Mouse (Mus musculus) inflammation-experienced regulatory T-cells, adult 6 months (primary cell): ENCODE data around the gene Esrra. TPM values are rescaled to one million over a fixed set of nuclear protein-coding genes. Genes with fewer than 3 reads are reported as not detected.

Experiments
- ATAC-seq: one replicate; pipeline ENCODE4 v1.8.0; 2017
- polyA plus RNA-seq, 3 experiments: library from polyadenylated mRNA; unstranded; fragments of 100-300 nt; shearing (Covaris generic); gene quantifications; one replicate each; pipeline ENCODE4 v1.2.1; 2017

Esrra gene
- polyA plus RNA-seq = 1 to 10 TPM; 2.3 to 4.4 (median 4.2) TPM

DNA sequence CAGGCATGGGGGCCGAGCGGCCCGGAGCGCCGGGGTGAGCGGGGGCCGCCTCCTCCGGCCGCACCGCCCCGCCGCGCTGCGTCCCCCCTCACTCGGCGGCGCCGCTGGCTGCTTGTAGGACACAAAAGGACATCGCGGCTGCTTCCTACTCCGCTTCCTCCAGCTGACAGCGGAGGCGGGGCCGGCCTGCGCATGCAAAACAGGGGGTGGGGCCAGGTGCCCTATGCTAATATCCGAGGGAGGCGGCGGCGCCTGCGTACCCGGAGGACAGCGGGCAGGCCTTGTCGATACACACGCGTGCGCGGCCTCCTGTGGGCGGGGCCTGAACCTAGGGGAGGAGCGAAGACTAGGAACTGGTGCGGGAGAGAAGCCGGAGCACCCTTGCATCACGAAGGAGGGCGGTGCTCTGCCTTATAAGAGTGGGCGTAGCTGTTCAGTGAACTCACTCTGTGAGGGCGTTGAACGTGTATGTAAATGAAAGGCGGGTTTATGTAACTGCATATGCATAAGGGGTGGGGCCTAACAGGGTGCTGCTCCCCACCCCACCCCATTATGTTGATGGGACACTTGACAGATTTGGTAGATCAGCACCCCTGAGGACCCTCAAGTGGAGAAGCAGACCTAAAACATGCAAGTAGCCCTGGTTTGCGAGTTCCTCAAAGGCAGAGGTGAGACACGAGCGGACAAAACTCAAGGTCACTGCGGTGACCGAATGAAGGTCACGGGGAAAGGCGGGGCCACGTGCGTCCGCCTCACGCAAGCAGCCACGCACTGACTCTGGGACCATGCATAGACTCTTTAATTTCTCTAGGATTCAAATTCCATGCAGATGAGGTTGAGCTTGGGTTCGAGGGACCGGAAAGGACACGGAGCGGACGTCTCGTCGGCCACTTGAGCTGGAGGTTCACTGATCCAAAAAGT lies at the start of gene Esrra:
Gene Esrra (minus strand): TSS at position 167 of the 921 bp plus-strand sequence.
- ATAC-seq = peak; percentile 94

DNA sequence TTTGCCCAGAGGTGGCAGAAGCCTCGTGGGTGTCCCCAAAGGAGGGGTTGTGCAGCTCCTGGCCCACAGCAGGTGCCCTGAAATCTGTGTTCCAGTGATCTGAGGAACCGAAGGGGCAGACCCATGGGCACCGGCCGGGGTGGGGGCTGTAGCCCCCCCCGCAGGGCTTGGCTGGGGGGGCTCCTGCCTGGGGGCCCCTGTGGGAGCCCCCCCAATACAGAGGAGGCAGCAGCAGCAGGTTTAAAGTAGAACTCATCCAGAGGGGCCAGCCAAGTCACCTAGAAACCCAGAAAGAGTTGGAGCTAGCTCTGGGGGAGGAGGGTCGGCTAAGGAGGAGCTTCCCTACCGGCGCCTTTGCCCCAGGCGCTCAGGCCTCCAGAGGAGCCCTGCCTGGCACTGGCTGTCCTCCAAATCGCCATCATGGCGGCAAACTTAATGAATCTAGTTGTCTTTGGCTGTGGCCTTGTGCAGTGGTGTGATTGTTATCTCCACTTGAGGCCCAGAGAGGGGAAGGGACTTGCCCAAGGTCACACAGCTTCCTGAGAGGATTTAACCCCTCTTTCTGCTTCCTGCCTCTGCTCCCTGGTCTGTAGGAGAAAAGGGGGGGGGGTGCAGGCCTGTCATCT lies 49.0 kb upstream of the Esrra start:
- no peak for ATAC-seq

DNA sequence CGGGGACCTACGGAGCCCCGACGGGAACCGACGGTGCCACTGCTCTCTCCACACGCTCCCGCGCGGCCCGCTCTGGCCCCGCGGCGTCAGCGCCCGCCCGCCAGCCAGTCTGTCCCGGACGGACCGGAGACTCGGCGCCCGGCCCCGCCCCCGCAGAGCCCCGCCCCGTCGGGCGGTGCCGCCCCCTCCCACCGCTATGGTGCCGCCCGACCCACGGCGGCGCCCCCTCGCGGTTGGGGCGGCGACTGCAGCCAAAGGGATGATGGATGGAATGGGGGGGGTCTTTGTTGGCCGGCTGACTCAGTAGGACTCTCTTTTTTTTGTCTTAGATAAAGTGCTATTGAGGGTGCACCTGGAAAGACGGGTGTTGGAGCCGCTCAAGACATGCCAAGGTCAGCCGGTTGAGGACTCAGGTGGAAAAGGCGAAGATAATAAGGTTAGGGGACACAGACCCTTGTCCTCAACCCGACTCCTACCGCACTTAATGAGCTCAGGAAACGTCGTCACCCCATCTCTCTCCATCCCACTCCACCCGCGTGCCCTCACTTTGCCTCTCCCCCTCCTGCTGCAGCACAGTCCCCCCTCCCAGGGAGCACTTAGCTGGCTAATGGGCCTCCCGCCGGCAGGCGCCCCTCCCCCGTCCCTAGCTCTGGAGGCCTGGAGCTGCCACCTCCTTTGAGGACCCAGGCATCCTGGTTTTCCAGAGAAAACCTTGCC lies 48.2 kb upstream of the Esrra start:
- peak; percentile 49 for ATAC-seq

DNA sequence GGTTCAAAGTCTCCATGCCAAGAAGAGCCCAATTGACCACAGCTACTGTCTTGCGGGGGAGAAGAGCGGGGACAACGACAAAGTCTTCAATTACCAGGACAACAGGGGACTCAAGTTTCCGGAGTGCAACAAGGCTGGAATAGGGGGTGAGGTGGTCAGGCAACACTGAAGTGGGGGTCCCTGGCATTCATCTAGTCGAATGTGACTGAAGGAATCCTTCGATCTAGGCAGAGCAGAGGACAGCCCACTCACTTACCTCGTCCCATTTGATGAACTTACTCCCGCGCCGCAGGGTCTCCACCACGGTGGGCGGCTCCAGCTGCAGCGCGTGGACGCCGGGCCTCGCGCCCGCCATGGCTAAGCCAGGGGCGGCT lies 47.7 kb upstream of the Esrra start:
- peak; percentile 4 for ATAC-seq

DNA sequence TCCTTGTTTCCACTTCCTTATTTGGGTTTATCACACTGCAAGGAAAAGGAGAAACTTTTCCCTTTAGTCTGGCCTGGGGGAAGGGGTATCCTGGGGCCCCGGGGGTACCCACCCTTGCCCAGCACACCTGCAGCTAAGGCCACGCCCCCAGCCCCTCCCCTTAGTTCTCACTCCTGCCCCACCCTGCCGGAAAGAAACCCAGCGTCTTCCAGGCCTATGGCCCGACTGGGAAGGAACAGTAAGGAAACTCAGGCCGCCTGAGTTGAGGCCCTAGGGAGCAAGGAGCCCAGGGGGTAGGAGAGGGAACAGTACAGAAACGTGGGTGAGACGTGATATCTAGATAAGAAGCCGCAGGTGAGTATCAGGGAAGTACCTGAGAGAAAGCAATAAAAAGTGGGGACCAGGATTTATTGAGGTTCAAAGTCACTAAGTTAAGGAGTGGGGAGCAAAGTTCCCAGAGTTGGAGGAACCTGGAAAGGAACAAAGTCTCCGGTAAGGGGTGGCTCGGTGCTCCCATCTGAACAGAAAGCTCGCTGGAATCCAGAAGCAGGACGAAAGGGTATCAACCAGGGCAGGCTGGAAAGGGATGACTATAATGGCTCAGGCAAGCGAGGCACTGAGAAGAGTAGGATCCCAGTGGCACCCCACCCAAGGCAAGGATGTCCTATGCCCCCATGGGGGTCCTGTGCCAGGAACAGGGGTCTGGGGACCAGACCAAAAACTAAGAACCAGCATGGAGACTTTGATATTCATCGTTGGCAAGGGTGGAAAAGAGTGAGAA lies 47.1 kb upstream of the Esrra start:
- no peak for ATAC-seq

DNA sequence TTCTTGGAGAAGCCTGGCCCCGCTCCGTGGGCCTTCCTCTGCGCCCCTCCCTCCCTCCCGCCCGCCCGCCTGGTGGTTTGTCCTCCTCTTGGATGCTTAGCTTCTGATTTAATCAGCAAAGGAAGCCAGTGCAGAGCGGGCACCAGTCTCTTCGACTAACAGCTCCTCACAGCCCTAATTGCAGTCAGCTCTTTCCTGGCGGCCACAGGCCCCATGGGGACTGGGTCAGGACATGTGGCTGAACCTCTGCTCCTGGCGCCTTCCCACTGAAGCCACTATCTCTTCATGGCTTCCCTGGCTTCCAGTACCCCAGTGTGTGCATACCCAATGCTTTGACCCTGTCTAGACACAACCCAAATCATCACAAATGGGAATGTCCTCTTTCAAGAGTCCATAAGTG lies 34.8 kb upstream of the Esrra start:
- ATAC-seq = no peak

DNA sequence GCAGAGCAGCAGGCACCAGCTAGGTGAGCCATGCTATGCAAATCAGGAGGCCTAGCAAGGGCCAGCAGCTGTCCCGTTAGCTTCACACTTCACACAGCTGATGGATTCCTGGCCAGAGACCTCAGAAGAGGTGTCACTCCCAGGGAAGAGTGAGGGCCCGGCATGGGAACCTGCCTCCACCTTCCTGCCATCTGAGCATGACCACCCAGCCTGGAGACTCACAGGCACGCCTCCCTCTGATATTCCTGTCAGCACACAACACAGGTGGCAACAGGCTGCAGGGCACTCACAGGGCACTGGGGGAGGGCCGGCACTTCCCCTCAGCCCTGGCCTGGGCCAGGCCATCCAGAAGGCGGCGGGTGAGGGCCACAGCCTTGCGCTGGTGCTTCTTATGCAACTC lies 33.8 kb upstream of the Esrra start:
- no peak for ATAC-seq

DNA sequence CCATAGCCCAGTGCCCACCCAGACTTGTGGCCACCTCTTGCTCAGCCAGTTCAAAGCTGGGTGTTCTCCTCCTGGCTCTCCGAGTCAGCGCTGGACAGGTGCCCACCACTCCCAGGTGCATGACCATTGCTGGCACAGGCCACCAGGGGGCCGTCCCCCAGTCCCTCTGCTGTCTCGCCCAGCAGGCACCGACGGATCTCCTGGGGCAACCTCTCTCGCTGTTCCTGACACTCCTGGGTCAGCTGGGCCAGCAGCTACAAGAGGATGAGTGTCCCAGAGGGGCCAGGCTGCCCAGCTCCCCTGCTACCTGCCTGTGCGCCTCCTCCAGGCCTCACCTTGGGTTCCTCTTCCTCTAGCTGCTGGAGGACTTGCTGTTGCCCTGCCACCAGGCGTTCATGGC lies 32.4 kb upstream of the Esrra start:
- ATAC-seq = no peak

DNA sequence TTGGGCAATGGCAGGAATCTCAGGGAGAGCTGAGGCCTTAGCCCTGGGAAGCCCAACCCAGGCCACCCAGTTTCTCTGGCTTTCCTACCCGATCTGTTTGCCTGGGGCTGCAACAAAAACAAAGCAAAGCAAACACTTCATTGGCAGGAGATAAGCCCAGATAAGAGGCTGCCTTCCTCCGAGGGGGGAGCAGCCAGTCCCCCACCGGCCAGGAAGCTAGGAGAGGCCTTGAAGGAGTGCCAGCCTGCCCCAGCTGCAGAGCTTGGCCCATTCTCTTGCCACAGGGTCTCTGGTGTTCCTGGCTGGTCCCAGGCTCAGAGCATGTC lies 31.1 kb upstream of the Esrra start:
- no peak for ATAC-seq

DNA sequence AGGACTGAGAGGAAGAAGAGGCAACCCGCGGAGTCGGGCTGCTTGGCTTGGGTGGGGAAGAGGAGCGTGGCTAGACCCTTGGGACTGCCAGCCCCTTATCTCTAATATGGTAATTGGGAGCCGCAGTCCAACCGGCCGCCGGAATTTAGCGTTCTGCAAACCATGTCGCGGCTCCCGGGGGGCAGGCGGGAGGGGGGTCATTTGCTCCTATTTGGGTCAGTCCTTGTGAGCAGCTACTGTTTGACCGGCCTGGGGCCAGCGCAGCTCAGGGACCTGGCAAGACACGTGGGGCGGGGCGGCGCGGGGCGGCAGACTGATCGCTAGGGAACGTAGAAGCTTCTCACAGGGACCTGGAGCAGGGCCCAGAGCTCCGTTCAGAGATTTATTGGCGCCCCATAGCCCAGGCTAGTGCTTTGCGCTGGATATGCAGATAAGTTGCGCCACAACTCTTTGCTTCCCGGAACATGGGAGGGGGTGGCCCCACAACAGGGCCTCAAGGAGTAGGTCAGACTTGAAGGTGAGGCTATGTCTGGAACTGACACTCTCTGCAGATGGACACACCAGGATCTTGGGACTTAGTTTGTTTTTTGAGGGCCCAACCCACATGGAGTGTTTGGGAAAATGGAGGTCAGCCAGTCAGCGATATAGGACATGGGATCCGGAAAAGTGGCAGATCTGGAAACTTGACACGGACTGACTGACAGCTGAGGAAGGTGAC lies 30.5 kb upstream of the Esrra start:
- peak; percentile 19 for ATAC-seq

DNA sequence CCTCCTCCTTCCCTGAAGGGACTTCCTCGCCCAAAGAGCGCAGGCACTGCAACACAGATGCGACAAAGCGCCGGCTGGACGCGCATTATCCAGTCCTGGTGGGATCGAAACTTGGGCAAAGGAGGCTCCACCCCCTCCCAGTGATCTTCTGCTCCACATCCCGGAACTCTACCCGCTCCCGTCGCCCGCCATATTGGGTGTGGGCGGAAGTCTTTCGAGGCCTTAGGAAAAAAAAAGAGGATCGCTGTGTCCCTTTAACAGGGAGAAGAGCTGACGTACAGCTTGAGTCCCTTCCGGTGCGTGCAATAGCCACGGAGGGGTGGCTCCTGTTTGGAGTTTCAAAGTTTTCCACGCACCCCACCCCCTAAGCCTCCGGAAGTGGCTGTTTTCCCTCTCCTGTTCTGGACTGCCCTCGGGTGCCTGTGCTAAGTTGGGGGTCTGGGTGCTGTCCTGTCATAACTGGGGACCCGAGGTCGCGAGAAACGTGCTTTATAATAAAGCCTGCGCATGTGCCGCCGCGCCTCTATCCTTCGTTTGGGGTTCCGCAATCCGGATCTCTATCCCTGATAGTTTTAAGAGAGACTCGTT lies 29.9 kb upstream of the Esrra start:
- ATAC-seq = peak; percentile 60

DNA sequence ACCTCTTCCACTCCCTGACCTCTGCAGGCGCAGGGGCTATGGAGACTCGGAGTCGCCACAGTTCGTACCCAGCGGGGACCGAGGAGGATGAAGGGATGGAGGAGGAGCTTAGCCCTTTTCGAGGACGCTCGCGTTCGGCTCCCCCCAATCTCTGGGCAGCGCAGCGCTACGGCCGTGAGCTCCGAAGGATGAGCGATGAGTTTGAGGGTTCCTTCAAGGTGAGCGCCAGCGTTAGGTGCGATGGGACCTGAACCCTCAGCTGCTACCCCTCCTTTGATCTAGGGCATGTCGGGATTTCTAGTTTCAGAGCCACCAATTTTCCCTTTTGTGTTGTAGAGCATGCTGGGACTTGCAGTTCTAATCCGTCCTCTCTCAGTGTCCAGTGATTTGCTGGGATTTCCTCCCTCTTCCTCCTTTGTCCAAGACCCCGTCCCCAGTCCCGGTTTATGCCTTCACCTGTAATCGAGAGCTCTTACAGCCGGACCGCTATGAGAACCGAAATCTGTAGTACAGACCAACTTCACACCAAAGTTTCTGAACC lies 29.1 kb upstream of the Esrra start:
- ATAC-seq = peak; percentile 36

DNA sequence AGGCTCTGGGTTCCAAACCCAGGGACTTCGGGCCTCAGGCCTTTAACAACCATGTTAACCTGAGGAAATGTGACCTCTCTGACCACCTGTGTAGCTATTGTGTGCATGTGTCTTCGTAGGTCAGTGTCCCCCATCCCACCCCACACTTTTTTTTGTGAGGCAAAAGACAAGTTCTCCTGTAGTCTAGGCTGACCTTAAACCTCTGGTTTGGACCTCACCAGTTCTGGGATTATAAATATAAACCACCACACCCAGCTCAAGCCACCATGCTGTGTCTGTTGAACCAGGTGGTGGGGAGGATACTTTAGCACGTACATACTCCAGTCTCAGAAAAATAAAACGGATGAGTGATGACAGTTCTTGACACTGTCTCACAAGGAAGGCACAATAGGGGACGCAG lies 28.3 kb upstream of the Esrra start:
- ATAC-seq = no peak

DNA sequence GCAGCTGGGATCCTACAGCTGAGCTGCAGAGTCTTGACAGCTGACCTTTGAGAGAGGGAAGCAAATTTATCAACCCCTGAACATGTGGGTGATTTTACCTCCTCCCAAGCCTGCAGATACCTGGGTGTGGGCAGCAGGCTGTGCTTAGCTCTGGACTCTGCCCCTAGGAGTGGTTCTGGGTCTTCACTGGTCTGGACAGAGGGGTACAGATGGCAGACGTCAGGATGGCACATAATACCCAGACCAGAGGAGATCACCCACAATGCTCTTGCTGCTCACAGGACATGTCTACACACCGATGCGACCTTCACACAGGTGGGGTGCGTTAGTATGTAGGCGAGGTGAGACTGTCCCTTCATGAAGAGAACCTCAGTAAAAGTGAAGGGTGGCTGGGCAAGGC lies 27.9 kb upstream of the Esrra start:
- no peak for ATAC-seq

DNA sequence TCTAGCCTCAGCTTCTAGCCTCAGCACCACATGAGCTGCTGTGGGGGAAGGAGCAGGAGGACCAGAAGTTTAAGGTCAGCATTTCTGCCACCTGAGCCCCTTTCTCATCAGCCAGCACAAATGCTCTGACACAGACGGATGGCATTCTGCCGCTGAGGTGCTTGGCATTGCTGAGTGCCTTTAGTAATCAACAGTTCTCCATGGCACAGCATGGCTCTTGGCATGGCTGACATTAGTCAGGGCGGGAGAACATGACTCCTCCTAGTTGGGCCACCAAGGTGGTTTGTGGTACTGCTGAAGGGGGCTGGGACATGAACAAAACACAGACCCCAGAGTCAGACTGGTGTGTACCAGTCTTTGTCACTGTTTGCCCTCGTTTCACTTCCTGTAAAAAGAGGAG lies 26.6 kb upstream of the Esrra start:
- ATAC-seq = no peak

DNA sequence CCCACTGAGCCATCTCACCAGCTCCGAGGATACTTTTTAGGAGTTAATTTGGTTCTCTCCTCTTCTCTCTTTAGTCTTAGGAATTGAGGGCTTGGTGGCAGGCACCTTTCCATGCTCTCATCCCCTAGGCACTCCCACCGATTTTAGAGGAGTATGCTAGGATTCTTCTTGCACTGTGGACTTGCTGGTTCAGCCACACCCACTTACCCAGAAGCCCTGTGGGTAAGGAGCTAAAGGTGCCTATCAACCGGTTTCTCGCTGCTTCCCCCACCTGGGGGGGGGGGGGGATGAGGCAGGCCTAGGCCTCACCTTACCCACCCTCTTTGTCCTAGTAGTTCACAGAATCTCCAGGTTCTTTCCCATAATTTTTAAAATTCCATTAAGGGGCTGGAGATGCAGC lies 26.1 kb upstream of the Esrra start:
- ATAC-seq = no peak

DNA sequence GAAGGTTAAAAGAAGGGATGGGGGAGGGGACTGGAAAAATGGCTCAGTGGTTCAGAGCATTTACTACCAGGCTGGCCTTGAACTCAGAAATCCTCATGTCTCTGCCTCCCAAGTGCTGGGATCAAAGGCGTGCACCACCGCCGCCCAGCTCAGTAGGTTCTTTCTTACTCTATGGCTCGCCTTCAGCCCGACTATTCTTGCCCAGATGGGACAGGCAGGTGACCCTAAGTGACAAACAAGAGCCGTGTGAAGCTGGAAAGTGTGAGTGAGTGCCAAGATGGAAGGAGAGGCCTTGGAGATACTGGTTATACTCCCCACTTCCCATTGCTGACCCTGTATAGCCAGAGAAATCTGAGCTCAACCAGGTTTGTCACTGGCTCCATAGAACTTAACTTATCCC lies 22.1 kb upstream of the Esrra start:
- no peak for ATAC-seq

DNA sequence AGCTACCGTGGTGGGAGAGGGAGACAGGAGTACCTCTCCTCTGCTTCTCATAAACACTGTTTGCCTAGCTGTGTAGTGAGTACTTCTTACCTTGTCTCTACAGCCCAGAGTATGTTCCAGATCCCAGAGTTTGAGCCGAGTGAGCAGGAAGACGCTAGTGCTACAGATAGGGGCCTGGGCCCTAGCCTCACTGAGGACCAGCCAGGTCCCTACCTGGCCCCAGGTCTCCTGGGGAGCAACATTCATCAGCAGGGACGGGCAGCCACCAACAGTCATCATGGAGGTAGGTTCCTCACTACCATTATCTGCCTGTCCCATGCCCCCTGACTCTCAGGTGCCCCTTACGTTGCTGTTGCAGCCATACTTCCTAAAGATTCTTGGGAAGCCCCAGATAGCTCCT lies 21.2 kb upstream of the Esrra start:
- no peak for ATAC-seq

DNA sequence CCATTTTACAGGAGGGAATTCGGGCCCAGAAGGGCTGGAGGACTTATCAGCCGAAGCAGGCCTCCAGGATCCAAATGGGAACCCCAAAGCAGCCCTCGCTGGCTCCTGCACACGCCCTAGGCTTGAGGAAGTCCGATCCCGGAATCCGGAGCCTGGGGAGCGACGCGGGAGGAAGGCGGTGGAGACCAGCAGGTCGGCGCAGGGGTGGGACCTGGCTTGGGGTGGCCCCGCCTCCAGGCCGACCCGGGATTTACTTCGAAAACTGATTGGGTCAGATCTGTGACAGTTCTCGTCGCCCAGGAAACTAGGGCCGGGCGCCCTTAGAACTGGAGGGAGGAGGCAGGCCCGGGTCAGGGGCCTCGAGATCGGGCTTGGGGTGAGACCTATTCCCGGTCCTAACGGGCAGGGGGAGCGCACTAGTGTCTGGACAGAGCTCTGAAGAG lies 20.7 kb upstream of the Esrra start, which contains the start of gene Gpr137:
Gene Gpr137 (minus strand): TSS at position 232 of the 443 bp plus-strand sequence.
- ATAC-seq = peak; percentile 79

DNA sequence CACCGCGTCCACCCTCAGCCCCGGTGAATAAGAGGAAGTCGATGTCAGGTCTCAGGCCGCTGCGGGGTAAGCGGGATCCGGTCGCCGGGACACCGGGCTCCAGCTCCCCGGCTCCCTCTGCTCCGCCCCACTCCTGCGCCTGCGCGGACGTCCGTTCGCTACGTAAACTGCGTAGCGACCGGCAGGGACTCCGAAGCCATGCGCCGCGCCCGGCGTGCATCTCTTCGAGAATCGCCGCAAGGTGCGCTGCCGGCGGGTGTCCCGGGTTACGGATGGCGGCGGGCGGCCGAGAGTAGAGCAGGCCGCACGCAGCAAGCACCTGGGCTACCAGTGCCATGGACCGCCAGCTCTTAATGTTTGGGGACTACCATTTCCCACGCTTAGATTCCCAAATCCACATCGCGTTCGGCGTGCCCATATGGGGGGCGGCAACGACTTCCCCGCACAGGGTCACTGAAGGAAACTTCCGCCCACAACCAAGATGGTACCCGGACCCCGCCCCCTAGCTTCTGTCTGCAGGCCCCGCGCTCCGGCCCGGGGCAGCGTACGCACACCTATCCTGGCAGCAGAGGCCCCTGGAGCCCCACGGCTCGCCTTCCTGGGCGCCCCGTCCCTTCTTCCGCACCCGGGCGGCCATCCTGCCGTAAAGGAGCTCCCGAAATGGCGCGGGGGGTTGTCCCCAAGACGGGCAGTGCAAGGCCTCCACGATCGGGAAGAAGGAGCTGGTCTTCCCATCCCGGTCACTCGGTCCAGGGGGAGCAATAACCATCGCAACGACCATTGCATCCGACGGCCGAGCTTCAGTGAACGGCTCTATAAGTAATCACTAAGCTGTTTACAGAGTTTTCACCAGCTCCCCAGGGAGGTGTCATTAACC lies 20.0 kb upstream of the Esrra start, which contains the start of gene Bad:
Gene Bad (plus strand): TSS at position 490 of the 877 bp plus-strand sequence.
- peak; percentile 71 for ATAC-seq
